Mouse (Mus musculus) C3H10T1/2 (cell line): ENCODE measurements around the gene Mbd3l1. TPM values are rescaled to one million over a fixed set of nuclear protein-coding genes. Genes with fewer than 3 reads are reported as not detected.

Experiments
- polyA plus RNA-seq, 2 experiments: library from polyadenylated mRNA; unstranded; fragments of >200 nt; fragmentation: generic; extraction: Trizol; gene quantifications; one replicate each; pipeline ENCODE4 v1.2.1; 2012; ENCODE audit warnings: missing spikeins in 2 of 2

Gene Mbd3l1
- polyA plus RNA-seq, result not detected

GRCm38 (mm10) chr9:18478168-18478567, at the start of gene Mbd3l1, which contains the start of gene Zfp558:
Mbd3l1 (plus strand) TSS chr9:18478359.
Zfp558 (minus strand) TSS chr9:18478268.

GRCm38 (mm10) chr9:18430354-18430753, 47.8 kb upstream of the Mbd3l1 start, which contains the start of gene Mbd3l2:
Mbd3l2 (plus strand) TSS chr9:18430654.

Other genes starting within 250 kb of the Mbd3l1 start
- gene Chordc1, start 186.2 kb upstream of the Mbd3l1 start, polyA plus RNA-seq, result 1 to 10 TPM in 1 of 2 experiments, under 1 TPM in 1; 0.66 to 5.6 TPM
- 1 to 10 TPM in 1 of 2 experiments, under 1 TPM in 1; 0.12 to 5.3 TPM for gene Naalad2, start 75.4 kb upstream of the Mbd3l1 start, polyA plus RNA-seq
- not detected for gene Ubtfl1, start 73.9 kb upstream of the Mbd3l1 start, polyA plus RNA-seq
- not detected for gene Mbd3l2, start 47.7 kb upstream of the Mbd3l1 start, polyA plus RNA-seq
- gene Zfp558, start 91 bp upstream of the Mbd3l1 start, polyA plus RNA-seq, result under 1 TPM; 0.01 to 0.24 TPM
- not detected for gene Muc16, start 196.2 kb downstream of the Mbd3l1 start, polyA plus RNA-seq